Mouse (Mus musculus): ENCODE results near the gene Tsx. TPM values are rescaled to one million over a fixed set of nuclear protein-coding genes. Genes with fewer than 3 reads are reported as not detected.

The Tsx gene
- total RNA-seq (2014; rRNA removed), result not detected in 2 replicates
- polyA plus RNA-seq (2015; fragmentation: Nextera tagmentation; extraction: Ambion mirVana), result 0.43 TPM in 1 of 2 replicates, not detected in the other

DNA sequence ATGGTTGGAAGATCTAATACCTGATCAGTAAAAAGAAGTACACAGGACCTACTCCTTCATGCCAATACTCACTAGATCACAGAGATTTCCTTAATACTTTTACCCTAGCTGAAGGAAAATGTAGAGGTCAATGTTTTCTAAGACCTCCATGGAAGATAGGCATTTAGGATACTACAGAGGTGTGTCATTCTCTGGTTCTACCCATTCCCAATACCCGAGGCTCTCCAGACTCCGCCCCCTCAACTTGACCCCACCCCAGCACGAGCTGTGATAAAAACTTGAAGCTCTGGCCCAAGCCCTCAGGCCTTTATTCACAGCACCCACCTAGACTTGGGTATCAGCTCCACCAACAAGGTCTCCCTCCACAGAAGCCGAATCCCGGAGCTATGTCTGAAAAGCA, at the start of gene Tsx:
Tsx (plus strand) TSS at position 301 of the 400 bp plus-strand sequence.
- ATAC-seq (no peak), DNase-seq (ENCODE audit: low spot score) (no peak)
- Histone ChIP-seq H3K27ac (no peak within 1 kb of the TSS), H3K9me3 (ENCODE audit: low read length) (no peaks in the 10 kb centered on the region), H3K9ac (replicated peaks; ENCODE audit: low read length) (no peak within 1 kb of the TSS), H3K4me1 (ENCODE audit: insufficient read depth, low read length) (no peaks in the 10 kb centered on the region), H3K4me3 (ENCODE audit: low read length) (no peak within 1 kb of the TSS), H3K4me2 (ENCODE audit: low read depth, low read length) (no peak within 1 kb of the TSS), H3K36me3 (ENCODE audit: insufficient read depth, low read length) (no peaks in the 10 kb centered on the region), H3K27me3 (ENCODE audit: insufficient read depth, low read length) (no peaks in the 10 kb centered on the region)
- WGBS, result 80% methylated on average over 5 of the region's 5 CpGs
- no peak for TF ChIP-seq CTCF (IDR thresholded peaks at IDR 0.05; ENCODE audit: low read depth)

- H3K27me3 ChIP-seq (ENCODE audit: insufficient read depth, low read length), result no peaks in the 10 kb centered on the region
- 36% methylated on average over 5 of the region's 5 CpGs for WGBS
- no peak overlapping the region for H3K9ac ChIP-seq (replicated peaks; ENCODE audit: low read length)
- H3K4me1 ChIP-seq (ENCODE audit: insufficient read depth, low read length), result no peaks in the 10 kb centered on the region
- H3K4me2 ChIP-seq (ENCODE audit: low read depth, low read length), result no peak overlapping the region
- H3K27ac ChIP-seq, result no peak overlapping the region
- ATAC-seq (no peak), DNase-seq (ENCODE audit: low spot score) (peak; percentile 48)
- H3K4me3 ChIP-seq (ENCODE audit: low read length), result no peak overlapping the region
- no peaks in the 10 kb centered on the region for H3K9me3 ChIP-seq (ENCODE audit: low read length)
- H3K36me3 ChIP-seq (ENCODE audit: insufficient read depth, low read length), result no peaks in the 10 kb centered on the region
- TF ChIP-seq CTCF (IDR thresholded peaks at IDR 0.05; ENCODE audit: low read depth), result no peak
Observed at GRCm38 (mm10) chrX:103366201-103366600, 48.1 kb upstream of the Tsx start.

GRCm38 (mm10) chrX:103368650-103369049, 45.6 kb upstream of the Tsx start:
- Histone ChIP-seq H3K9me3 (ENCODE audit: low read length) (no peaks in the 10 kb centered on the region), H3K4me1 (ENCODE audit: insufficient read depth, low read length) (no peaks in the 10 kb centered on the region), H3K4me3 (ENCODE audit: low read length) (no peak overlapping the region), H3K9ac (replicated peaks; ENCODE audit: low read length) (no peak overlapping the region), H3K27me3 (ENCODE audit: insufficient read depth, low read length) (no peaks in the 10 kb centered on the region), H3K36me3 (ENCODE audit: insufficient read depth, low read length) (no peaks in the 10 kb centered on the region), H3K4me2 (ENCODE audit: low read depth, low read length) (no peak overlapping the region), H3K27ac (no peak overlapping the region)
- 42% methylated on average over 3 of the region's 3 CpGs for WGBS
- TF ChIP-seq CTCF (IDR thresholded peaks at IDR 0.05; ENCODE audit: low read depth), result no peak
- DNase-seq (ENCODE audit: low spot score) (no peak), ATAC-seq (no peak)

DNA sequence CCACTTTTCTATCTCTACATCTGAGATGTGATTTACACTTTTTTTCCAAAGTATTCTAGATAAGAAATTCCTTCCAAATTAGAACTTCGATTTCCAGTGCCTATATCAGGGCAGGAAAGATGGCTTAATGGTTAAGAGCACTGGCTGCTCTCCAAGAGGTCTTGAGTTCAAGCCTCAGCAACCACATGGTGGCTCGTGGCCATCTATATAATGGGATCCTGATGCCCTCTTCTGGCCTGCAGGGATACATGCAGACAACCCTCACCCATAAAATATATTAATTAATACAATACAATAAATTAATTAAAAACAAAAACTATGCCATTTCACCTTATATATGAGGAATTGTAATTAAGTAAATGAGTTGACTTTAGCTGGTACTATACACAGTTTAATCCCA, 43.0 kb upstream of the Tsx start:
- no peak overlapping the region for H3K9ac ChIP-seq (replicated peaks; ENCODE audit: low read length)
- no peak overlapping the region for H3K27ac ChIP-seq
- no peak overlapping the region for H3K4me2 ChIP-seq (ENCODE audit: low read depth, low read length)
- TF ChIP-seq CTCF (IDR thresholded peaks at IDR 0.05; ENCODE audit: low read depth), result no peak
- H3K27me3 ChIP-seq (ENCODE audit: insufficient read depth, low read length), result no peaks in the 10 kb centered on the region
- H3K9me3 ChIP-seq (ENCODE audit: low read length), result no peaks in the 10 kb centered on the region
- ATAC-seq (no peak), DNase-seq (ENCODE audit: low spot score) (peak; percentile 11)
- no peaks in the 10 kb centered on the region for H3K36me3 ChIP-seq (ENCODE audit: insufficient read depth, low read length)
- 66% methylated on average over 2 of the region's 2 CpGs for WGBS
- H3K4me3 ChIP-seq (ENCODE audit: low read length), result no peak overlapping the region
- H3K4me1 ChIP-seq (ENCODE audit: insufficient read depth, low read length), result no peaks in the 10 kb centered on the region

DNA sequence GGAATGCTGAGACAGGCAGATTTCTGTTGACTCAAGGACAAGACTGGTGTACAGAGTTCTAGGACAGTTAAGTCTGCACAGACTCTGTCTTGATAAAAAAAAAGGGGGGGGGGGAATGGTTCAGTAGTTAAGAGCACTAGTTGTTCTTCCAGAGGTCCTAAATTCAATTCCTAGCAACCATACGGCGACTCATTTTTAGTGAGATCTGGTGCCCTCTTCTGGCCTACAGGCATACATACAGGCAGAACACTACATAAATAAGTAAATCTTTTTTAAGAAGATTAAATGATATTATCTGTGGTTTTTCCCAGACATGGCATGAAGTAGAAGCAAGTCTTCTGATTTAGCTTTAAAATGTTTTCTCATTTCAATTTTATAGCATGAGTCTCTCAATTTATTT, 42.6 kb upstream of the Tsx start:
- peak; percentile 33 for DNase-seq (ENCODE audit: low spot score)

GRCm38 (mm10) chrX:103374250-103374649, 40.0 kb upstream of the Tsx start:
- Histone ChIP-seq H3K9ac (replicated peaks; ENCODE audit: low read length) (no peak overlapping the region), H3K4me3 (ENCODE audit: low read length) (no peak overlapping the region), H3K36me3 (ENCODE audit: insufficient read depth, low read length) (no peaks in the 10 kb centered on the region), H3K4me1 (ENCODE audit: insufficient read depth, low read length) (no peaks in the 10 kb centered on the region), H3K27ac (no peak overlapping the region), H3K27me3 (ENCODE audit: insufficient read depth, low read length) (no peaks in the 10 kb centered on the region), H3K9me3 (ENCODE audit: low read length) (no peaks in the 10 kb centered on the region), H3K4me2 (ENCODE audit: low read depth, low read length) (no peak overlapping the region)
- peak; percentile 59; the same call in 1 of the 2 replicates for ATAC-seq
- 56% methylated on average over 5 of the region's 5 CpGs for WGBS
- TF ChIP-seq CTCF (IDR thresholded peaks at IDR 0.05; ENCODE audit: low read depth), result peak; percentile 67
- peak; percentile 32 for DNase-seq (ENCODE audit: low spot score)

More for the DNA sequence above, 42.6 kb upstream of the Tsx start:
- no peak for ATAC-seq
- Histone ChIP-seq H3K36me3 (ENCODE audit: insufficient read depth, low read length) (no peaks in the 10 kb centered on the region), H3K4me3 (ENCODE audit: low read length) (no peak overlapping the region), H3K9me3 (ENCODE audit: low read length) (no peaks in the 10 kb centered on the region), H3K4me2 (ENCODE audit: low read depth, low read length) (no peak overlapping the region), H3K4me1 (ENCODE audit: insufficient read depth, low read length) (no peaks in the 10 kb centered on the region), H3K9ac (replicated peaks; ENCODE audit: low read length) (no peak overlapping the region), H3K27me3 (ENCODE audit: insufficient read depth, low read length) (no peaks in the 10 kb centered on the region), H3K27ac (no peak overlapping the region)
- TF ChIP-seq CTCF (IDR thresholded peaks at IDR 0.05; ENCODE audit: low read depth), result peak; percentile 54
- WGBS, result 28% methylated on average over 2 of the region's 2 CpGs

- no peak overlapping the region for H3K4me3 ChIP-seq (ENCODE audit: low read length)
- H3K4me2 ChIP-seq (ENCODE audit: low read depth, low read length), result no peak overlapping the region
- H3K36me3 ChIP-seq (ENCODE audit: insufficient read depth, low read length), result no peaks in the 10 kb centered on the region
- no peaks in the 10 kb centered on the region for H3K27me3 ChIP-seq (ENCODE audit: insufficient read depth, low read length)
- no peak overlapping the region for H3K9ac ChIP-seq (replicated peaks; ENCODE audit: low read length)
- H3K9me3 ChIP-seq (ENCODE audit: low read length), result no peaks in the 10 kb centered on the region
- no peak overlapping the region for H3K27ac ChIP-seq
- DNase-seq (ENCODE audit: low spot score), result peak; percentile 9
- H3K4me1 ChIP-seq (ENCODE audit: insufficient read depth, low read length), result no peaks in the 10 kb centered on the region
- TF ChIP-seq CTCF (IDR thresholded peaks at IDR 0.05; ENCODE audit: low read depth), result peak; percentile 55
- ATAC-seq, result no peak
- 76% methylated on average over 3 of the region's 3 CpGs for WGBS
Observed at GRCm38 (mm10) chrX:103384528-103384927, 29.7 kb upstream of the Tsx start.

Data from hindbrain, postnatal 0 days (tissue).